Mouse (Mus musculus): ENCODE results near the gene Pnmal2.

Gene Pnmal2

DNA sequence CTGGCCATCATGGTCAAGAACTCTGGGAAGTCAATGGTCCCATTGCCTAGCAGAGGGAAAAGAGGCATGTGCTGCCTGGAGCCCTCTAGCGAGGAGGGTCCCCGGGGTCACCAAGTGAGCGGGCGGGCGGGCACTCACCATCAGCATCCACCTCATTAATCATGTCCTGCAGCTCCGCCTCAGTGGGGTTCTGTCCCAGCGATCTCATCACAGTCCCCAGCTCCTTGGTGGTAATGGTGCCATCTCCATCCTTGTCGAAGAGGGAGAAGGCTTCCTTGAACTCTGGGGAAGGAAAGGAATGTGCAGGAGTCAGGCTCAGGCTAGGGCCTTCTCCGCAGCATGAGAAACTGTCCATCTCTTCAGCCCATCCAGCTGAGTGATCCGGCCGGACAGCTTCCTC is 27.0 kb upstream of the Pnmal2 start:
- no peak for DNase-seq (ENCODE audit: low spot score)

DNA sequence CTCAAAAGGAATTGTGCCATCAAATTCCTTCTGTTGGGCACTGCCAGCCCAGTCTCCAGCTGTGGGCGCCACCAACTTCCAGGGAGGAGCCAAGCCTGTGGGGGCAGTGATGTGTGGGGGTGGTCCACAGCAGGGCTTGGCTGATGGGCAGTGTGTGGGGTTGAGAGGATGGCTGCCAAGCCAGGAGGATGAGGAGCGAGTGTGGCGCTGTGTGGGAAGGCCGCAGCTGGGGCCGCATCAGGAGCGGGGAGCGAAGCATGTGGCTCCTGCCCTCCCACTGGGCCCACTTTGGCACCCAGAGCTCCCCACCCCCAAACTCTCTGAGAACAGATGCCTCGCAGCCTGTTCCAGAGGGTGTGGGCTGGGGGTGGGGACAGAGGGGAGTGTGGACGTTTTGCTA is 26.5 kb upstream of the Pnmal2 start:
- no peak for DNase-seq (ENCODE audit: low spot score)

DNA sequence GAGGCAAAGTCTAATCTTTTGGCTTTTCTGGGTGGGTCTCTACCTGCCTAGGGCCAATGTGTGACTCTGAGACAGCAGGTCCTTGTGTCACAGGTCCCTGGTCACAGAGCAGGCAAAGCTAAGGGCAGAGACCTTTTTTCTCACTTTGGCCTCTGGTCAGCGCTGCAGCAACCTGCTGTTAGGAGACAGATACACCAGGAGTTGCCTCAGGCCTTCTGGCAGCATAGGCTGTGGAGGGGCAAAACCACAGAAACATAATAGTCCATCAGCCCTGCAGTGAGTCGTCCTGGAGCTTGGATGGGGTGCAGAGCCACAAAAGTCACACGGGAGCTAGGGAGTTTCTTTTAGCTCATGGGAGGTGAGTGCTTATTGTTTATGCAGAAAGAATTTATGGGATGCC is 25.8 kb upstream of the Pnmal2 start:
- no peak for DNase-seq (ENCODE audit: low spot score)

DNA sequence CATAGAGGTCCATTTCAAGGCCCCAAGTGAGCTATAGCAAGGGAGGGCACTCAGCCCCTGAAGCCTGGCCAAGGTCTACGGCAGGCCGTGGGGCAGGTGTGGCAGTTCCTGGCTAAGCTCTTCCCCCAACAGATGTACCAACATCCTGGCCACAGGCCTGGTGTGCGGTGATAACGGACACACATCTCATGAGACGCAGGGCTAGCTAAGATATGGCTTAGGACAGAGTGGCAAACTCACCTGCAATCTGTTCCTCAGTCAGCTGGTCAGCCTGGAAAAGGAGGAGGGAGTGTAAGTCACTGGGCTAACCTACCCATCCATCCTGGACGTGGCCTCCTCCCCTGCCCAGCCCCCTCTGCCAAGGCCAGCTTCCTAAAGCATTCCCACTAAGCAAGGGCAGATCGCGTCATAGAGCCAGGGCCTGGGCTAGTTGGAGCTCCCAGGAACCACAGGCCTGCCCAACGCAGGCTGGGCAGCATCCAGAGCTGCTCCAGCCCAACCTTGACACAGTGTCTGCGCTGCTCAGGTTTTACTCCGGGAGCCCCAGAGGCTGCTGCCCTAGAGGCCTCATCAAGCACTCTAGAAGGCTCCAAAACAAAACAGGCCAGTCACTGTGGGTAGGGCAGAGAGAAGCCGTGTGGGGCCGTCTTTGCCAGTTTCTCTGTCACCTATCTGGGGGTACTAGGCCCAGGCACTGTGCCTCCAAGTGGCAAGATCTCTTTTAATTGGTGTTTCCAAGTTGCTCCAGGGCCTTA is 24.9 kb upstream of the Pnmal2 start:
- DNase-seq (ENCODE audit: low spot score): no peak

DNA sequence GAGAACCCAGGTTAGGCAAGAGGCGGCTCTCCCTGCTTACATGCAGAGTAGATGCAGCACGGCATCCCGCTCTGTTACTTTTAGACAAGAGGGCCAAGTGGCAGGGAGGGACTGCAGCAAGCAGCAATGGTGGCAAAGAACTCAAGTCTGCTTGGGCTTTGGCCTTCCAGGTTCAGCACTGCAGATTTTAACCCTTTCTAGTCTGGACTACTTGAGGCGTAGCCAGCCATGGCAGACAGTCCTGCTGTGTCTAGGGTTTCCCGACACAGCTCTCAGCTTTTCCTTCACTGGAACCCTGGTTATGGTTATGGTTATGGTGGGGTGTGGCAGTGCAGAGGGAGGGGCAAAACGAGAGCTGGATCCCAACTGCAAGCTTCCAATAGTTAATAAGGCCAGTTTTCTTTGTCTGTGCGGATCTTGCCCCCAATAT is 24.3 kb upstream of the Pnmal2 start:
- no peak for DNase-seq (ENCODE audit: low spot score)

DNA sequence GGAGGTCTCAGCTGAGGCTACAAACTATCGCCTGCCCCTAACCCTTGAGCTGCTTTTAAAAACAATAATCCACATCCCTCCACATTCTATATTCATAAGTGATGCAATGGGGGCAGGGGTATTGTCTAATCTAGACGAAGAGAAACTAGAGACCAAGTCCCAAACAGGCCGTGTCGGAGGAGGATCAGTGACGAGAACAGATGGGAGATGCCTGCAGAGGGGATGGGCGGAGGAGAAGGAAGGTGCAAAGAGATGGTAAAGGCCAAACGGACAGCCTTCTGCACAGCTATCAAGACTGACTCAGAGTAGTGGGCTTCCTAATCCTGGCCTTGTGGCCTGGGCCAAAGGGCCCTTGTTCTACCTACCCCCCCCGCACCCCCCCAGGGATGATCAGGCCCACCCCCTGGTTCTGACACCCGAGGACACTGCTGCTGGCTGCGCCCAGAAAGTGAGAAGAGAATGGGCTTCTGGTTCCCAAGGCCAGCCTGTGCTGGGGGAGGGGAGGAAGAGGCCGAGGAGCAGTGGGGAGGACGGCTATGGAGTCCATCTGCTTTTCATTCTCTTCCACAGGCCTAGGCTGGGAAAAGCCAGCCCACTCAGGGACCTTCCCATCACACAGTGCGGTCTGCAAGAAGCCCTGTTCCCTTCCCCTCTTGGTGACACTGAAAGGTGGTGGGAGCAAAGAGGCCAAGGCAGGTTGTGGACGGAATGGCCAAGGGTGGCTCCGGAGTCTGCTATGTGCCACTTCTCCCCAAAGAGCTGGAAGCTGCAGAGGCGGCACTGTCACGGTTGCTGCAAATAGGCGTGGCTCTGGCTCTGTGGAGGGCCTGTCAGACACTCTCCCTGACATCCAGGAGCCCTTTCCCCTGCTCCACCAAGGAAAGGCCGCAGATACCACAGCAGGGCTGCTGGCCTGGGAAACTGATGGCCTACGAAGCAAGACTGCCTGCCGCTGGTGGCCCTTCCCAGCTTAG is 23.4 kb upstream of the Pnmal2 start:
- DNase-seq (ENCODE audit: low spot score): peak; percentile 26

DNA sequence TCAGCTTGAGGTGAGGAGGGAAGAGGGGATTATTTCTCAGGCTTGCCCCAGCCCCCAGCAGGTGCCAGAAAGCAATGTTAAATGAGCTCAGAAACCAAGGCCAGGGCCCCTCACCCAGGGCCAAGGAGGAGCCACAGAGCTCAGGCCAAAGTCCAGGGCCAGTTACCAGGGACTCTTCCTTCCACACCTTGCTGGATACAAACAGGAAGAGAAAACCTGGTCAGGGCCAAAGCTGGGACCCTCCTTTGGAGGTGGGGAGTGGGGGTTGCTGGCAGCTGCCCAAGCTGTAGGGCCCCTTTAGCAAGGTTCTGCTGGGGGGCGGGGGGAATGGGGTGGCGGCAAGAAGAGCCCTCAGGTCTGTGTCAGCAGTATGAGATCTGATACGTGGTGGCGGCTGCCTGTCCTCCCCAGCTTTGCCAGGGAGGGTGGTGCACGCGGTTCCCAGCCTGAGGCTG is 22.6 kb upstream of the Pnmal2 start:
- no peak for DNase-seq (ENCODE audit: low spot score)

DNA sequence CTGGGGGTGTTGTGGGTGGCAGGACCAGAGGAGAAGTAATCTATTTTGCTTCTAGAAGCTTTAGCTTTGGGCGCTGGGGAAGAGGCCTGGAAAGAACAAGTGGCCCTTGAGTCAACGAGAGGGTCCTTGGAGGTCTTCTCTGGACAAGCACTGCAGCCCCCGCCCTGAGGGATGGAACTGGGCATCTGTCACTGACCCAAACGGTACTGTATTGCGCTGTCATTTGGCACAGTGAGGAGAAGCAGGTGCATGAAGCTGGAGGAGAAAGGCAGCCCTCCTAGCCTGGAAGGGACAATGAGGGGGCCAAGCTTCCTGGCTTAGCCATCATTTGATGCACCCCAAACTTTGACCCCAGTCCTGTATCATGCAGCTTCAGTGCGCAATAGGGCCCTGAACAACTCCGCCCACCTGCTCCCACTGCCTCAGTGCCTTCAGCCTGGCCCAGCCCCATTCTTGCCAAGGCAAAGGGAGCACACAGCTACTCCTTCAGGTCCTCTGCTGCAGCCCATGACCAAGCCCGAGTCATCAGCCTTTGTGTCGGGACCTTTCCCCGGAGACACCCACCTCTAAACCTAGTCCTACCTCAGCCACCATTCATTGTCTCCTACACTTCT is 22.0 kb upstream of the Pnmal2 start:
- DNase-seq (ENCODE audit: low spot score): no peak

DNA sequence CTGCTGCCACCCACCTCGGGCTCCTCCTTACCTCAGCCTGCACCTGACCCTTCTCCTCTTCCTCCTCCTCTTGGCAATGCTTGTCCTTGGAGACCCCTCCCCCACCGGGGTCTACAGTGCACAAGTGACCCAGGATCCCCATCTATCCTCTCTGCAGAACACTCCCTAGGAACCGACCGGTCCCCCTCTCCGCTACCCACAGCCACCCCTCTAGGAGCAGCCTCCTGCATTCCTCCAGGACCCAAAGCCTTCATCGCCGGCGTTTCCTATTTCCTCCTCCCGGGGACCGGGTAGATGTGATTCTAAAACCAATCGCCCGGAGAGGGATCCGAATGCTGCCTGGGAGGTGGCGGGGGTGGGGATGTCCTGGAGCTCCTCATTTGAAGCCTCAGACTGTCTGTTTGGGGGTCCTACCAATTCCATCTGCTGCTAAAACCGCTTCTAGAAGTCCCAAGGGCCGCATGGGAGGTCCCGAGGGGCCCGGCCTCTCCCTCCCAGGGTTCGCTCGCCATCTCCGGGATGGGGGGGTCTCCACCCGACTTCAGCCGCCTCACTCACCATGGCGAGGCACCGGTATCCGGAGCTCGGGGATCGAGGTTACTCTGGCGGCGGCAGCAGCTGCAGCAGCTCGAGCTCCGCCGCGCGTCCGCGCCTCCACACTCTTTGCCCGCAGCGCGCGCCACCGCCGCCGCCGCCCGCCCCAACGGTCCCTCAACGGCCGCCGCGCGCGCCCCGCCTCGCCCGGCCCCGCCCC is 21.0 kb upstream of the Pnmal2 start:
- DNase-seq (ENCODE audit: low spot score): peak; percentile 10

DNA sequence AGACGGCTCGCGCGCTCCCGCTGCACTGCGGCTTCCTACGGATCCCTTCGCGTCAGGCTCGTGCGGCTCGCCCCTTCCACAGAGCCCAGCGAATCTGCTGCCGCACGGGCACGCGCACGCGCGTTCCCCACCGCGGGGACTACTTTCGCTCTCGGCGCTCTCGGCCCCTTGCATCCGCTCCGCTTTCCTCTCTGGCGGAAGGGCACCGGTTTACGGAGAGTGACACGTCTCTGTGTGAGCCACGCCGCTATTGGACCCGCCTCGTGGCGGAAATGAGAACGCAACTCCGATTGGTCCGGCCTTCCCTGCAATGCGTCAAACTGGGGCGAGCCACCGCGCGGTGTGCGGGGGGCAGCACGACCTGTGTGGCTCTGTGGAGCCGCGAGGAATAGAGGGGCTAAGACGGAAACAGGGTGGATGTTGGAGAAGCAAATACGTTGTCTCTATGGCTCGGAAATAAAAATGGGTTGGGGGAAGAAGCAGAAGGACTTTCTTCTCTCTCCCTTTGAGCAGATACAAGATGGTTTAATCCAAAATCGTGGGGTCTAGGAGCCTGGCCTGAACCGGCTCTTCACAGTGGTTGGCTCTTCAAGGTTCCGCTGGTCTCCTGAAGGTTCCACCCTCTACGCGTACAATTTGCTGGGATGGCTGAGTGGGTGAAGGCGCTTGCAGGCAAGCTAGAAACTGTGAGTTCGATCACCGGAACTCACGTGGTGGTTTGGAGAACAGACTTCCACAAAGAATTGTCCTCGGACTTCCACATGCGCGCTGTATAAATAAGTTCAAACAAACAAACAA is 20.2 kb upstream of the Pnmal2 start, which contains the start of gene Calm3:
Gene Calm3 (minus strand): TSS at position 78 of the 798 bp plus-strand sequence.
- peak; percentile 97 for DNase-seq (ENCODE audit: low spot score)

DNA sequence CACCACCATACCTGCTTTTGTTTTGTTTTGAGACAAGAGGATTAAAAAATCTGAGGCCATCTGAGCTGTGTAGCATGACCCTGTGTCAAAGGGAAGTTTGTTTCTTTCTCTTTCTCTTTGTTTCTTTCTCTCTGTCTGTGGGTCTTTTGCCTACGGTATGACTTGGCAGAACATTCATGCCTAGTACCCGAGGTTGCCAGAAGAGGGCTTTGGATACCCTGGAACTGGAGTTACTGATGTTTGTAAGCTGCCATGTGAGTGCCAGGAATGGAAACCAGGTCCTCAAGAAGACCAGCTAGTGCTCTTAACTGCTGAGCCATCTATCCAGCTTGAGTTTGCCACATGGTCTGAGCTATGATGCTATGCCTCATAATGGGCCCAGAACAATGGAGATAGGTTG is 16.1 kb upstream of the Pnmal2 start:
- peak; percentile 13 for DNase-seq (ENCODE audit: low spot score)

DNA sequence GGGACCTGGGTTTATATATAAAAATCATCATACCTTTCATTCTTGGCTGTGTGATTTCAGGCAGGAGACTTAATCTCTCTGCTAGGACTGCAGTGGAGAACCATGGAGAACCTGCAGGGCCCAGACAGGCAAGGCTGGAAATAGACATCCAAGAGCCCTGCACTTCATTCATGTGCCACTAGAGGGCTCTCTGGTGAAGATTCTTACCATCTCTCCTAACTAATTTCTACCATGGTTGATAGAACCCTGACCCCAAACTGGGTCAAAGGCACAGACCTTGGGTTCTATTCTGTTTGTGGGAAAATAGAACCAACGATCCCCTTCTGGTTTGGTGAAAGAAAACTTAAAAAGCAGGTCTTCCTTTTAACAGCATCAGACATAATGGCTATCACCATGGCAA is 13.6 kb upstream of the Pnmal2 start:
- peak; percentile 69 for DNase-seq (ENCODE audit: low spot score)

DNA sequence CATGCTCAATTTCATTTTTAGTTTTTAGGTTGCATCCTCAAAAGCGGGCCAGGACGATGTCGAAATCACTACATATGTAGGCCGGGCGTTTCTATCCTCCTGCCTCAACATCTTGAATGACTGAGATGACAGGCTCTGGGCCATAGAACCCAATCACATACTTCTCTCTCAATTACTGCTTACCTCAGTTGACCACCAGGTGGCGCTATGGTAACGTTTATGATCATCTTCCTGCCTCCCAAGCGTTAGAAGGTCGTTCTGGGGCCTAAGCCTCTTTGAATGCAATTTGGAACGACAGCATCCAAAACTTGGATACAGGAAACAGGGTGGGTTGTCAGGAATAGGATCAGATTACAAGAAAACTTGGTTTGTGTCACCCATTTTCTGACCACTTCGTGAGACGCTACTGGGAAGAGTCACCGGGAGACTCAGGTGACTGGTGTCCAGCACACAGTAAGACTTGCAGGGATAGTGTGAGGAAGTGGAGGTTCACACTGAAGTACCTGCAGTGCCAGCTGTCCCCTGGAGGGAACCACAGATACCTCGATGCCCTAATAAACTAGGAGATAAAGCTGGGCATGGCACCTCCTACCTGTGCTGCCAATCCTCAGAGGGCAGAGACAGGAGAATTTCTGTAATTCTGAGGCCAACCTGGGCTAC is 12.4 kb upstream of the Pnmal2 start:
- peak; percentile 88 for DNase-seq (ENCODE audit: low spot score)

DNA sequence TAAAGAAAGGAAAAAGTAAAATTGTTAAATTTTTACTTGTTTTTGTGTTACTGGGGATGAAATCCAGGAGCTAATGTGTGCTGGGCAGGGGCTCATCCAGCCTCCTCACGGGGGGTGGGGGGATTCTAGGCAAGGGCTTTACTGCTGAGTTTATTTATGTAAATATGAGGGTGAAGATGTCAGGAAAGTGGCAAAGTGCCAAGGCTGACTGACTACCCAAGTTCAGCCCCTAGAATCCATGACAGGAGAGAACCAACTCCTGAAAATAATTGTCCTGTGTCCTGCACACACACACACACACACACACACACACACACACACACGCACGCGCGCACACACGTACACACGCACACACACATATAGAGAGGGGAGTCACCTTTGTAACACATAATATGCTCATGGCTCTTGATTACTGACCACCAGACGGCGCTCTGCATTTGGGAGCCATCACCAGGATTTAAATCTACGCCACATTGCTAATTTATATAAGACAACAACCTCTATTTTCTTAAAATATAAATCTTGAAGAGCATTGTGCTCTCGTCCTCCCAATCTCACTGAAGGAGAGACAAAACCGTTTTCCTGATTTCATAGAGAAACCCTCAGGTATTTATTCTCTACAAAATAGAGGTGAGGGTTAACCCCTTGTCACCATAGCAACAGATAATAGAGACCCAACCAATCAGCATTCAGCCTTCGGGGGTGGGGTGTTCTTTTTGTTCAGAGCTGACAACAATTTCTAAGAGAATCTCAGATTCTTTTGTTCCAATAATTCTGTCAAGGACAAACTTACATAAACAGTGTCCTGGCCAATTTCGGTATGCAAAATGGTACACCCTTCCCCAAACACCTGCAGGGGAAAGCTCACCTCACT is 11.5 kb upstream of the Pnmal2 start:
- DNase-seq (ENCODE audit: low spot score): peak; percentile 28

DNA sequence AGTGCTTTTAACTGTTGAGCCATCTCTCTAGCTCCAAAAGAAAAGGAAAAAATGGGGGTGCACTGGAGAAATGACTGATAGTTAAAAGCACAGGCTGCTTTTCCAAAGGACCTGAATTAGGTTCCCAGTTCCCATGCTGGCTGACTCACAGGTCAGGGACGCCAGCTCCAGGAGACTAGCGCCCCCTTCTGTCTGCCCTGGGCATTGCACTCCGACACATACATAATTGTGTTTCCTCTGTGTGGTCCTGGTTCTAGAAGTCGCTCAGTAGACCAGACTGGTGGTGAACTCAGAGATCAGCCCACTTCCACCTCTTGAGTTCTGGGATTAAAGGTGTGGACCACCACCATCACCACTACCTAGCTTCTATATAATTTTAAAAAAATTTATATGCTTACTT is 7.2 kb upstream of the Pnmal2 start:
- no peak for DNase-seq (ENCODE audit: low spot score)

DNA sequence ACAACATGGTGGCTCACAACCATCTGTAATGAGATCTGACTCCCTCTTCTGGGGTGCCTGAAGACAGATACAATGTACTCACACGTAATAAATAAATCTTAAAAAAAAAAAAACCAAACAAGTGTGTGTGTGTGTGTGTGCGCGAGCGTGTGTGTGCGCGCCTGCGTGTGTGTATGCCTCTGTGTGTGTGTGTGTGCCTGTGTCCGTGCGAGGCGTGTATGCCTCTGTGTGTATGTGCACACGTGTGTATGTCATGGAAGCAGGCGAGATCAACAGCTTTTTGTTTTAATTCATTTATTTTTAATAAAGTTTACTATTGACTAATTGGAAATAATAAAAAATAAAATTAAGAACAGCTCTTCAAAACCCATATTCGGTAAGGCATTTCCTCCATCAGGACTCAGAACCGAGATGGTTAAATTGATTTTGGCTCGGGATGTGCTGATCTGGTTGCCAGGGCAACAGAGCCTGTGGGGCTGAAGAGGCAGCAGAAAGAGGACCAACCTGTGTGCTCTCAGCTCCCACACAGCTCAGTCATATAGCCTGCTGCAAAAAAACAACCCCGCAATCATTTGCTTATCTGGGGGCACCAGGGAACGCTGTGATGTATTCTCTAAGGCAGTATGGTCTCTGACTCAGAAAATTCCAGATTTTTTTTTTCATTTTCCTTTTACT is 6.2 kb upstream of the Pnmal2 start:
- DNase-seq (ENCODE audit: low spot score): no peak

DNA sequence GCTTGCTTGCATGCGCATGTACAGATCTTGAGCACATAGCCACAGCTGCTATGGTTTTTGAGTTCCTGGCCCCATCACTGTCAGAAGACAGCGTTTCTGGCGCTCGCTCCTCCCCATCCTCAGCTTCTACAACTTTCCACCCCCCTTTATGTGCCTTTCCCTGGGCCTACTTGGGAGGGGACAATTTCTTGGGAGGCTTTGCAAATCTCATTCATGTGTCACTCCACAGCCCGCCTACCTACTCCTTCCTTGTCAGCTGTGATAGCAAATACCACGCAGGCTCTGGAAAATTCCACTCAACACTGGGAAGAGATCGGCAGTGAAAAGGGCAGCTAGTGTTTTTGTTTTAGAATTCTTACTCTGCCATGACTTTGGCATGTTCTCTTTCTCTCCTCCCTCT is 4.2 kb upstream of the Pnmal2 start:
- DNase-seq (ENCODE audit: low spot score): no peak

DNA sequence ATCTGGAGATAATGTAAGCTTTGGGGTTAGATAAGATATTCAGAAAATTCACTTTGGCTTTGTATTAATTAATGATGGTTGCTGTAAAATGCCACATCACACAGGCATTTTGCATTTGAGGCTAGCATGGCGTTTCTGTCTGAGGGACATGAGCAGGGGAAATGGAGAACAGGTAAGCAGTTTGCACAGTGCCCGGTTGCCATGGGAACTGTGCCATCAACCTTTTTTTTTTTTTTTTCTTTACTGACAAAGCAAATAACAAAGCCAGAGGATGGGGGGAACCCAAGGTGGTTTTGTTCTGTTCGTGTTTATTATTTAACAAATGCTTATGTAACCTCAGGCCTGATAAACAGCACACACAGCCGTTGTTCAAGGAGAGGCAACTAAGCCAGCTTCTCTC is 1.6 kb upstream of the Pnmal2 start:
- no peak for DNase-seq (ENCODE audit: low spot score)

DNA sequence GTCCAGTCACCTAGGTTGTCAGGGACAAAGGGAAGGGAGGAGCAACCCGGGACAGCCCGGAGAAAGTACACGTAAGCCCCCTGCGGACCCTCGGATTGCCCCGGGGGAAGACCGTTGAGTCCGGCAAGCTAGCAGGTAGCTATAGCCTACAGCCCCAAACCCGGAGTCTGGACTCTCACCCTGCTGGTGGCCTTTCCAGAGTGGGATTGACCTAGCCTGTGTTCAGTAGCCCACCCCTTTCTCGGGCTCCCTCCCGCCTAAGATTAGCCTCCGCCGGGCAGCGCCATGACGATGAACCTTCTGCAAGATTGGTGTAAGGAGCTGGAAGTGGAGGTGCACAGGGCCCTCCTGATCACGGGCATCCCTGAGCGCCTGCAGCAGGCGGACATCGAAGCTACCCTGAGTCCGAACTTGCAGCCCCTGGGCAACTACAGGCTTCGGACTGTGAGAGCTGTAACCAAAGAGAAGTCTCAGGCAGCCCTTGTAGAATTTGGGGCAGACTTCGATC is 380 bp downstream of the Pnmal2 start:
- no peak for DNase-seq (ENCODE audit: low spot score)

All from adipocyte (in vitro differentiated cells).